Mouse (Mus musculus) liver, embryonic 12.5 days (tissue): ENCODE measurements around the gene BC048679. TPM values are rescaled to one million over a fixed set of nuclear protein-coding genes. Genes with fewer than 3 reads are reported as not detected.

Source experiments
- ATAC-seq: fragments of 200-750 bp; cut with Nextera tagmentation; 2 replicates; pipeline ENCODE4 v1.8.0; 2017; ENCODE audit warnings: moderate number of reproducible peaks, mild to moderate bottlenecking, moderate library complexity
- H3K27ac ChIP-seq: fragments of 300-500 bp; sonication (generic); 2 replicates; pipeline ENCODE4 v1.5.1; 2016; ENCODE audit warnings: mild to moderate bottlenecking
- H3K27me3 ChIP-seq: fragments of 300-500 bp; sonication (generic); replicated peaks from 2 replicates; pipeline ENCODE4 v1.6.1; 2016; ENCODE audit warnings: mild to moderate bottlenecking, moderate library complexity
- H3K36me3 ChIP-seq: fragments of 300-500 bp; sonication (generic); 2 replicates; pipeline ENCODE4 v1.6.1; 2016; ENCODE audit warnings: mild to moderate bottlenecking, moderate library complexity
- H3K4me1 ChIP-seq: fragments of 300-500 bp; sonication (generic); 2 replicates; pipeline ENCODE4 v1.6.1; 2016
- H3K4me2 ChIP-seq: fragments of 300-500 bp; sonication (generic); 2 replicates; pipeline ENCODE4 v1.6.1; 2016; ENCODE audit warnings: mild to moderate bottlenecking, moderate library complexity
- H3K4me3 ChIP-seq: fragments of 300-500 bp; sonication (generic); 2 replicates; pipeline ENCODE4 v1.5.1; 2016; ENCODE audit warnings: mild to moderate bottlenecking, moderate library complexity
- H3K9ac ChIP-seq: fragments of 300-500 bp; sonication (generic); 2 replicates; pipeline ENCODE4 v1.6.1; 2016; ENCODE audit warnings: mild to moderate bottlenecking, moderate library complexity
- H3K9me3 ChIP-seq: fragments of 300-500 bp; sonication (generic); replicated peaks from 2 replicates; pipeline ENCODE4 v1.6.1; 2016; ENCODE audit warnings: mild to moderate bottlenecking, moderate library complexity
- WGBS: fragments of 180-500 bp; shearing (Covaris S2); methylation state at CpG from one replicate; pipeline ENCODE4 v1.1.7; 2016; ENCODE audit not compliant: insufficient replicate concordance; 5-methylcytosine and 5-hydroxymethylcytosine counted together
- polyA plus RNA-seq: library from polyadenylated mRNA; unstranded; fragments of >200 nt; fragmentation: Nextera tagmentation; extraction: Ambion mirVana; gene quantifications from 2 replicates; pipeline ENCODE4 v1.2.1, GENCODE M21; 2016

BC048679 gene
- polyA plus RNA-seq, result not detected in 2 replicates

DNA sequence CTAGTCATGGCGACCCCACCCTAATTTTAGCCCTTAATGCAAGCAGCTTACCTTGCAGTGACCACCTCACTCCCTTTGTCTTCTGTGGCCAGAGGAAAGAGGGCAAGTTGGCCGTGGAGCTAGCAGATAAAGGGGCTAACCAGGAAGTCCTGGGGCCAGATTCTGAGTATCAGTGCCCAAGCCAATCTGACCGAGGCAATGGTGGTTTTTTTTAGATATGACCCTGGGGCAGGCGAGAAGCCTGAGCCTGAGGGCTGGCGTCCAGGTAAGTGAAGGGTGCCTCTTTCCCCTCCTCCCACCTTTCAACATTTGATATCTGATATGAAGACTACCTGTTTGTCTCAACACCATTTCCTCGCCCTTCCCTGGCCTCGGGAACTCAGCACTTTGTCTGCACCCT is at the start of gene BC048679:
BC048679 (minus strand) TSS at position 101 of the 400 bp plus-strand sequence.
- peaks cover 45% of the 10 kb centered on the region for H3K27me3 ChIP-seq
- no peaks in the 10 kb centered on the region for H3K36me3 ChIP-seq
- H3K4me2 ChIP-seq, result no peak within 1 kb of the TSS
- H3K4me3 ChIP-seq, result no peak within 1 kb of the TSS
- ATAC-seq, result no peak
- no peaks in the 10 kb centered on the region for H3K9me3 ChIP-seq
- H3K27ac ChIP-seq, result no peak within 1 kb of the TSS
- no peak within 1 kb of the TSS for H3K9ac ChIP-seq
- 38% methylated on average over 7 of the region's 7 CpGs for WGBS
- peaks cover 6% of the 10 kb centered on the region; the same call in 1 of the 2 replicates for H3K4me1 ChIP-seq

DNA sequence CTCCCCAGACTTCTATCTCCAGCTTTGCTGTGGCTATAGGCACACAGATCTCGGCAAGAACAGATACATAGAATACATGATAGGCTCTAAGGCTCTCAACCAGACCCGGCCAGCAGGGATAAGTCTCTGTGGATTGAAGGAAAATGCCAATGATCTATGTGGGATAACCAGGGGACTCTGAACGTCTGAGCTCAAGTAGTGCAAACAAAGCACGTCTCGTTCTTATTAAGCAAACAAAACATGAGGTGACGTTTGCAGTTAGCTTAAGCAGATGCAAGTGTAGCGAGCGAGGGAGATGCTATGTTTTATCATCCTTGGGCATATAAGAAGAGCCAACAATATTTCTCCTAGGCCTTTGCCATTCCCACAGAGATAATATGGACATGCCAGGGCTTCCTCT is 44.9 kb upstream of the BC048679 start:
- no peak overlapping the region for H3K27ac ChIP-seq
- no peak for ATAC-seq
- no peaks in the 10 kb centered on the region for H3K4me1 ChIP-seq
- peaks cover 6% of the 10 kb centered on the region; the same call in 1 of the 2 replicates for H3K27me3 ChIP-seq
- no peaks in the 10 kb centered on the region for H3K9me3 ChIP-seq
- WGBS, result 70% methylated on average over 8 of the region's 8 CpGs
- no peak overlapping the region for H3K4me3 ChIP-seq
- no peak overlapping the region for H3K4me2 ChIP-seq
- no peaks in the 10 kb centered on the region for H3K36me3 ChIP-seq
- H3K9ac ChIP-seq, result no peak overlapping the region

DNA sequence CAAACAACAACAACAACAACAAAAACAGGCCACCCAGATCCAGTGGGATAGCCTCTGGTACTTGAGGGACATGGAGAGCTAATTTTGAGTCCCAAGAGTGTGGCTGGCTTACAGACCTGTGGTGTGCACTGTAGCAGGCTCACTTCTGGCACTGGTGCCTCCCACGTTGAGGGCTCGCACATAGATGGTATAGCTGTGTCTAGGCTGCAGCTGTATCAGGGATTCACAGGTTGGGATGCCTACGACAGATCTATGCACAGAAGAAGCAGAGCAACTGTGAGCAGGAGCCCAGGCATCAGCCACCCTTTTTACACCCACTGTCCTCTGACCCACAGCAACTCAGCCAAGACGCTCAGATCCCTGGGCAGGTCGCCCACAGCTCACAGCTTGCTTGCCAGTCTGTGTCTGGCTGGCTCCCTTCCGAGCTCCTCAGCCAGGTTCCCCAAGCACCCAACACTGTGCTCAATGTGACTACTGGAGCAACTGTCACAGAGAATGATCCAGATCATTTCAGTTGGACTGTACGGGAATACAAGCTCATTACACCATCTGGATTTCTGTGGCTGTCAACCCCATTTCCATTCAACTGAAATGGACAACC is 43.9 kb upstream of the BC048679 start:
- H3K9me3 ChIP-seq, result no peaks in the 10 kb centered on the region
- H3K4me1 ChIP-seq, result peaks cover 5% of the 10 kb centered on the region
- H3K9ac ChIP-seq, result no peak overlapping the region
- no peaks in the 10 kb centered on the region for H3K36me3 ChIP-seq
- no peak overlapping the region for H3K27ac ChIP-seq
- no peak overlapping the region for H3K4me2 ChIP-seq
- 70% methylated on average over 7 of the region's 7 CpGs for WGBS
- H3K4me3 ChIP-seq, result no peak overlapping the region
- no peak for ATAC-seq
- H3K27me3 ChIP-seq, result peaks cover 6% of the 10 kb centered on the region; the same call in 1 of the 2 replicates

- ATAC-seq, result no peak
- Histone ChIP-seq H3K4me2 (no peak overlapping the region), H3K9ac (no peak overlapping the region), H3K27me3 (peaks cover 6% of the 10 kb centered on the region; the same call in 1 of the 2 replicates), H3K4me1 (peaks cover 9% of the 10 kb centered on the region), H3K4me3 (no peak overlapping the region), H3K9me3 (no peaks in the 10 kb centered on the region), H3K27ac (no peak overlapping the region), H3K36me3 (peaks cover 2% of the 10 kb centered on the region; the same call in 1 of the 2 replicates)
- 50% methylated on average over 1 of the region's 1 CpGs for WGBS
These were observed 42.9 kb upstream of the BC048679 start for GRCm38 (mm10) chr7:81540999-81541398.

- no peaks in the 10 kb centered on the region for H3K9me3 ChIP-seq
- peaks cover 6% of the 10 kb centered on the region; the same call in 1 of the 2 replicates for H3K27me3 ChIP-seq
- H3K4me1 ChIP-seq, result peaks cover 9% of the 10 kb centered on the region
- no peak for ATAC-seq
- WGBS, result 42% methylated on average over 2 of the region's 2 CpGs
- H3K4me2 ChIP-seq, result no peak overlapping the region
- no peak overlapping the region for H3K4me3 ChIP-seq
- no peak overlapping the region for H3K27ac ChIP-seq
- H3K9ac ChIP-seq, result no peak overlapping the region
- peaks cover 16% of the 10 kb centered on the region for H3K36me3 ChIP-seq
These were observed 41.5 kb upstream of the BC048679 start for GRCm38 (mm10) chr7:81539565-81539964.

GRCm38 (mm10) chr7:81538070-81538675 is 40.1 kb upstream of the BC048679 start:
- Histone ChIP-seq H3K9ac (no peak overlapping the region), H3K27me3 (peaks cover 6% of the 10 kb centered on the region; the same call in 1 of the 2 replicates), H3K4me1 (peaks cover 9% of the 10 kb centered on the region), H3K9me3 (peaks cover 8% of the 10 kb centered on the region; the same call in 1 of the 2 replicates), H3K27ac (no peak overlapping the region), H3K4me3 (no peak overlapping the region), H3K4me2 (no peak overlapping the region), H3K36me3 (peaks cover 30% of the 10 kb centered on the region)
- no peak for ATAC-seq
- WGBS, result 74% methylated on average over 2 of the region's 2 CpGs

DNA sequence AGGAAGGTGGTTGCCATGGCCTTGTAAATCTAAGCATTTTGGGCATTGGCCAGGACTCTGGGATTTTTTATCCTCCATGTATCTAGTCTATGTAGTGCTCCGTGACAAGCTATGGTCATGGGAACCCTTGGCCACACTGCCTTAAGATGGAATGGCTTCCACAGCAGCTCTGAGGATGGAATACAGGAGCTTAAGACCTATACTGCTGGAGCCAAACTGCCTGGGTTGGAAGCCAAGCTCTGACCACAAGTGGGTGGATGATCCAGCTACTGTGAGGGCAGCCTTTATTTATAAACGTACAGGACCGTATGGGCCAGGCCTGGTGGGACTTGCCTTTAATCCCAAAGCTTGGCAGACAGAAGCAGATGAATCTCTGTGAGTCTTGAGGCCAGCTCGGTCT is 38.4 kb upstream of the BC048679 start:
- no peak overlapping the region for H3K9ac ChIP-seq
- H3K9me3 ChIP-seq, result peaks cover 8% of the 10 kb centered on the region; the same call in 1 of the 2 replicates
- H3K4me3 ChIP-seq, result no peak overlapping the region
- no peak for ATAC-seq
- H3K36me3 ChIP-seq, result peaks cover 47% of the 10 kb centered on the region
- no peak overlapping the region for H3K4me2 ChIP-seq
- H3K4me1 ChIP-seq, result peaks cover 9% of the 10 kb centered on the region
- H3K27me3 ChIP-seq, result 0 out of 2 replicates have a peak, but pooled peaks cover 5% of the 10 kb centered on the region
- WGBS, result 72% methylated on average over 4 of the region's 4 CpGs
- H3K27ac ChIP-seq, result no peak overlapping the region

DNA sequence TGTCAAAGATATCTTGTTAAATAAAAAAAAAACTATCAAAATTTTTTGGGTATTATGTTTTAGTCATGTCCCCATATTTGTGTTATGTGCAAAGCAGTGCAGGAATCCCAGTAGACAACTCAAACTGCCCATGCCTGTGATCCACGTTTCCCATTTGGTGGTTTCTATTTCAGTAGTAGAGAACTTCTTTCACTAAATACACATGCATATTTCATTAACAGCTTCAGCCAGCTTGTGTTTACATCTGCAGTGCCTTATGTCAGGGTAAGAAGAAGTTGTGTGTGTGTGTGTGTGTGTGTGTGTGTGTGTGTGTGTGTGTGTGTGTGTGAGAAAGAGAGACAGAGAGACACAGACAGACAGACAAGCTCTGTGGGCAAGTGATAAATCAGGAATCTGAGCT is 33.4 kb upstream of the BC048679 start:
- peaks cover 8% of the 10 kb centered on the region; the same call in 1 of the 2 replicates for H3K9me3 ChIP-seq
- WGBS, result 93% methylated on average over 1 of the region's 1 CpGs
- H3K4me1 ChIP-seq, result no peaks in the 10 kb centered on the region
- no peak overlapping the region for H3K27ac ChIP-seq
- no peak overlapping the region for H3K9ac ChIP-seq
- no peak overlapping the region for H3K4me3 ChIP-seq
- peaks cover 92% of the 10 kb centered on the region for H3K36me3 ChIP-seq
- no peaks in the 10 kb centered on the region for H3K27me3 ChIP-seq
- H3K4me2 ChIP-seq, result no peak overlapping the region
- ATAC-seq, result no peak

GRCm38 (mm10) chr7:81528918-81529317 is 30.8 kb upstream of the BC048679 start:
- 85% methylated on average over 8 of the region's 8 CpGs for WGBS
- Histone ChIP-seq H3K4me1 (peaks cover 18% of the 10 kb centered on the region), H3K9me3 (0 out of 2 replicates have a peak, but pooled peaks cover 3% of the 10 kb centered on the region), H3K27me3 (no peaks in the 10 kb centered on the region), H3K9ac (no peak overlapping the region), H3K4me3 (no peak overlapping the region), H3K27ac (no peak overlapping the region), H3K36me3 (peaks cover 87% of the 10 kb centered on the region), H3K4me2 (no peak overlapping the region)
- ATAC-seq, result no peak

GRCm38 (mm10) chr7:81523663-81524017 is 25.6 kb upstream of the BC048679 start:
- ATAC-seq, result no peak
- whole genome bisulfite sequencing, result 7% methylated on average over 13 of the region's 13 CpGs
- H3K27ac ChIP-seq, result peak overlapping the region; percentile 84

GRCm38 (mm10) chr7:81523008-81523662 is 25.1 kb upstream of the BC048679 start:
- Histone ChIP-seq H3K27ac (peak overlapping the region; percentile 84), H3K4me1 (peaks cover 27% of the 10 kb centered on the region), H3K9ac (peak overlapping the region; percentile 78), H3K9me3 (no peaks in the 10 kb centered on the region), H3K4me3 (peak overlapping the region; percentile 78), H3K36me3 (peaks cover 30% of the 10 kb centered on the region), H3K4me2 (peak overlapping the region; percentile 86), H3K27me3 (peaks cover 9% of the 10 kb centered on the region)
- WGBS, result under 1% methylated on average over 31 of the region's 31 CpGs
- ATAC-seq, result peak; percentile 97

More at GRCm38 (mm10) chr7:81523663-81524017, 25.6 kb upstream of the BC048679 start:
- H3K4me2 ChIP-seq, result peak overlapping the region; percentile 86
- H3K9ac ChIP-seq, result peak overlapping the region; percentile 78
- H3K27me3 ChIP-seq, result peaks cover 9% of the 10 kb centered on the region
- peaks cover 35% of the 10 kb centered on the region for H3K36me3 ChIP-seq
- H3K4me1 ChIP-seq, result peaks cover 27% of the 10 kb centered on the region
- H3K9me3 ChIP-seq, result no peaks in the 10 kb centered on the region
- peak overlapping the region; percentile 78 for H3K4me3 ChIP-seq
